Mouse (Mus musculus) liver, postnatal 0 days (tissue): ENCODE measurements at regions not wholly inside any gene's neighbourhood (a gene's known extent, or its start where the extent isn't known, plus 50 kb on each side); places are given as distances from the start of the nearest gene placed in this dataset.

Source experiments
- CTCF ChIP-seq: sonication (generic); IDR thresholded peaks from 2 replicates; pipeline ENCODE4 v1.5.1; 2016; ENCODE audit warnings: antibody characterized with exemption, low read depth
- EP300 ChIP-seq: IDR thresholded peaks from 2 replicates; pipeline ENCODE4 v1.6.1; 2016; ENCODE audit warnings: antibody characterized with exemption, low read depth, mild to moderate bottlenecking

DNA sequence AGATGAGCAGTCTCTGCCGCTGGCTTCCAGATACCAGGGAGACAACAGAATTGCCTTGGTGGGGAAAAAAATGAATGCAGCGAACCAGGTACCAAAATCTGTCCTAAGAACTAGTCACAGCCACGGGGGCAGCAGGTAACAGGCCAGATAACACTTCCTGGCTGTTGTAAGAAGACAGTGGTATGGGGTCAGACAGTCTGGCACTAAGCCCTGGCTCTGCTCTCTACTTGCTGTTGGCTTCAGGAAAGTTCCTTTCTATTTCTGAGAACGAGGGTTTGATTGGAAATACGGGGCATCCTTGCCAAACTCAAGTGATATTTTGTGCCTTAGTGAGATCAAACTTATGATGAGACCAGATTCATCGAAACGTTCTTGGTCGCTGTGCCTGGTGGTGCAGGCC is 380.2 kb upstream of the Kazn start:
- TF ChIP-seq EP300 (no peak), CTCF (no peak)
